Mouse (Mus musculus): ENCODE data around the gene Rnf113a2.

The Rnf113a2 gene

DNA sequence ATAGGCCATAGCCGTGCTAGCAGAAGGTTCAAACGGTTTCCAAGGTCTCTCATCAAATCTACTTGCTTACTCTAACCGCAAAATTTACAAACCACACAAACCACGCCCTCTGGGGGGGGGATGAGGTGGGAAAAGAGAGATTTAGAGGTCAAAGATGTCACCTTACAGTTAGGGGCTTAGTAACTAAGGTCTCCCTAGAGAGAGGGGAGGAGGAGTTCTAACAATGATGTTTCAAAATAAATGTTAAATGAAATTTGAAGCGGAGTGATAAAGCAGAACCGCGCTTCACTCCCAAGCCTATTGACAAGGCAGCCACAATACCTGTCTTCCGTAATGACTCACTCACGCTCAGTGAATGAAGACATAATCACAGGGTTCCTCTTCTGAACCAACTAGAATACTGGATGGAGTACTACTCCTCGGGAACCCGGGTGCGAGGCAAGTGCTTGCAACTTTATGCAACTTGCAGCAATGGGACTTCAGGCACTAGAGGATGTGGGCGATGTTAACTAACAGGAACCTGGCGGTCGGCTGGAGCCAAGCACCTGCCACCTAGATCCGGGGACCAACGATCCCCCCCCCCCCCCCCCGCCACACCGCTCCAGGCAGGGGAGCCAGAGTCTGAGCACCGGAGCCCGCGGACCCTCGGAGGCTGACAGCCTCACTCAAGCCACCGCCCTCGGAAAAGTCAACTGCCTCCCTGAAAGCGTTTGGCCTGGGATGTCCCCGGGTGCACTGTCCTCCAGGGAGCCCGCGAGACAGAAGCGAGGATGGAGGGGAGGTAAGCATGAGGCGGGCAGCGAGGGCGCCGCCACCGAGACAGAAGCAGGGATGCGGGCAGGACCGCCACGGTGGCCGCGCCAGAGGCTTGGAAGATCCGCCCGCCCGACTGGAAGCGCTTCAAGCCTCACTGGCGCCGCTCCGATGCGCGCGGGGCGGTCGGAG is 8.8 kb upstream of the Rnf113a2 start:
- DNase-seq (ENCODE audit: low read depth, low spot score), result no peak

DNA sequence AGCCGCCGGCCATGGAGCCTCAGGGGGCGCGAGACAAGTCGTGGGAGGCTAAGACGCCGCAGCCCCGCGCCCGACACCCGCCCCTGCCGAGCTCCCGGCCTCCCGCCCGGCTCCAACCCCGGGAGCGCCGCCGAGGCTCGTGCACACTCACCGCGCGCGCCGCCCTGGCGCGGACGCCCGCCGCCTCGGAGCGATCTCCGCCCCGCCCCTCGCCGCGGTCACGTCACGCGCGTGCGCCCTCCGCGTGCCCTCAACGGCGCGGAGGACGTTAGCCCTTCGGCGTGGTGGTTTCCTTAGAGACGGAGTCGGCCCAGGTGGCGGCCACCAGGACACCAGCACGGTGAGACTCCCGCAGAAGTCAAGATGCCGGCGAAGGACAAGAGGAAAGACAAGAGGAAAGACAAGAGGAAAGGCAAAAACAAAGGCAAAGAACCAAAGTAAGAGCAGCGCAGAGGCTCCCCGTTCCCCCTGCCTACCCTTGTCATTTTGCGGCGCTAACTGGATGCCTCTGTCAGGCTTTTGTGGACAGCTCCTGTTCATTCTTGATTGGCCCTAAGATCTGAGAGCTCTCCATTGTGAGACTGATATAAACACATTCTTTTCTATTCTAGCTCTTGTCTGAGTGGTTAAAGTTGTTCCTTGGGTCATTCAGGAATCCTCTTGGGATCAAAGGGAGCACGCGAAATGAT is 8.0 kb upstream of the Rnf113a2 start, which contains the start of the genes Entpd5 and Bbof1:
Gene Entpd5, minus strand, starts transcription at position 211 of the 689 bp plus-strand sequence.
Gene Bbof1, plus strand, starts transcription at position 253 of the 689 bp plus-strand sequence.
- peak; percentile 68 for DNase-seq (ENCODE audit: low read depth, low spot score)

DNA sequence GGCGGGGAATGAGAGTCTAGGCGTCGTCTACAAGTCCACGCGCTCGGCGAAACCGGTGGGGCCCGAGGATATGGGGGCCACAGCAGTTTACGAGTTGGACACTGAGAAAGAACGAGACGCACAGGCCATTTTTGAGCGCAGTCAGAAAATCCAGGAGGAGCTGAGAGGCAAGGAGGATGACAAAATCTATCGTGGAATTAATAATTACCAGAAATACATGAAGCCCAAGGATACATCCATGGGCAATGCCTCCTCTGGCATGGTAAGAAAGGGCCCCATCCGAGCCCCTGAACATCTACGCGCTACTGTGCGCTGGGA is 568 bp downstream of the Rnf113a2 start:
- no peak for DNase-seq (ENCODE audit: low read depth, low spot score)

DNA sequence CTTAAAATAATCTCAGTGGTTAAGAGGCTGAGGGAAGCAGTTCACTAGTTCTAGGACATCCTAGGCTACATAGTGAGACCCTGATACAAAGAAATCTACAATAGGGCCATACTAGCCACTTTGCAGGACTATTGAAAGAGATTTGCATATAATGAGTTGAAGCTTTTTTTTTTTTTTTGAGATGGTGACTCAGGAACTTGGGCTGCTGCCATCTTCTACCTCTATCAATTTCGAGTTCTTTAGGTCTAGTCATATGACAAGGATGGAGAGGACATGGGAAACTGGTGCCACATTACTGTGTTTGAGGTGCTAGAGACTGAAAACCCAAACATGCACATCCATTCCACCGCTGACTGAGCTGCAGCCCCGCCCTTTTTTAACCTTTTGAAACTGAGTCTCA is 7.0 kb downstream of the Rnf113a2 start:
- DNase-seq (ENCODE audit: low read depth, low spot score), result no peak

GRCm38 (mm10) chr12:84429825-84430224 is 12.8 kb downstream of the Rnf113a2 start:
- DNase-seq (ENCODE audit: low read depth, low spot score), result no peak

- no peak for DNase-seq (ENCODE audit: low read depth, low spot score)
These were observed 21.7 kb downstream of the Rnf113a2 start for GRCm38 (mm10) chr12:84438697-84439096.

- no peak for DNase-seq (ENCODE audit: low read depth, low spot score)
These were observed 25.5 kb downstream of the Rnf113a2 start for GRCm38 (mm10) chr12:84442526-84442925.

GRCm38 (mm10) chr12:84447386-84447785 is 30.4 kb downstream of the Rnf113a2 start:
- no peak for DNase-seq (ENCODE audit: low read depth, low spot score)

DNA sequence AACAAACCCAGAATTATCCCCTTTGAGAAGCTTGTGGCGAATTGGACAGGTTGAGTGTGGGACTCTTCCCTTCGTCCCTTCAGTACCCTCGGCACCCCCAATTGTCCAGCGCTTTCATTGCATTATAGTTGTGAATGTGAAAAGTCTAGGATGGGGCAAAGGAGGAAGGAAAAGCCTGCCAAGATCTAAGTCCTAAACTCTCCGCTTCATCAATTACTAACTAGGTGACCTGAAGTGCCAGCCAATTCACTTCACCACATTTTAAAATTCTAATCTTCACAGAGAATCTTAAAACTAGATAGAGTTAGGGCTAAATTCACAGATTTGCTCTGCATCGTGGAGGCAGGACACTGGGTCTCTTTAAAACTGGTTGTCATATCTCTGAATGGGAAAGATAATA is 31.2 kb downstream of the Rnf113a2 start:
- no peak for DNase-seq (ENCODE audit: low read depth, low spot score)

GRCm38 (mm10) chr12:84449887-84450286 is 32.9 kb downstream of the Rnf113a2 start:
- no peak for DNase-seq (ENCODE audit: low read depth, low spot score)

DNA sequence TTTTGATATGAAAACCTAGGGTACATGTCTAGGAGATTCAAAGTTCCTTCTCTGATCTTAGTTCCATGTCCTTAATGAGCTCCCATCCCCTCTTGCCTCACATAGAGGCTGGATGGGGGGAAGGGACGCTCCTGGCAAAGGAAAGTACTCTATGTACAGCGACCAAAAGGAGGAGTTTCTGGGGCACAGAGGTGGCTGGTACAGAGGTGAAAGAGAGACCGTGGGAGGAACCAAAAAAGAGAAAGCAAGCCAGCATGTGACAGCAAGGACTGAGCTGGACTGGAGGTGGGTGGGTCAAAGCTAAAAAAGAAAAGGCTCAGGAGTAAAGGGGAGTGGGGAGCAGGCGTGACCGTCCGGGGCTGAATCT is 33.3 kb downstream of the Rnf113a2 start:
- DNase-seq (ENCODE audit: low read depth, low spot score), result peak; percentile 49

DNA sequence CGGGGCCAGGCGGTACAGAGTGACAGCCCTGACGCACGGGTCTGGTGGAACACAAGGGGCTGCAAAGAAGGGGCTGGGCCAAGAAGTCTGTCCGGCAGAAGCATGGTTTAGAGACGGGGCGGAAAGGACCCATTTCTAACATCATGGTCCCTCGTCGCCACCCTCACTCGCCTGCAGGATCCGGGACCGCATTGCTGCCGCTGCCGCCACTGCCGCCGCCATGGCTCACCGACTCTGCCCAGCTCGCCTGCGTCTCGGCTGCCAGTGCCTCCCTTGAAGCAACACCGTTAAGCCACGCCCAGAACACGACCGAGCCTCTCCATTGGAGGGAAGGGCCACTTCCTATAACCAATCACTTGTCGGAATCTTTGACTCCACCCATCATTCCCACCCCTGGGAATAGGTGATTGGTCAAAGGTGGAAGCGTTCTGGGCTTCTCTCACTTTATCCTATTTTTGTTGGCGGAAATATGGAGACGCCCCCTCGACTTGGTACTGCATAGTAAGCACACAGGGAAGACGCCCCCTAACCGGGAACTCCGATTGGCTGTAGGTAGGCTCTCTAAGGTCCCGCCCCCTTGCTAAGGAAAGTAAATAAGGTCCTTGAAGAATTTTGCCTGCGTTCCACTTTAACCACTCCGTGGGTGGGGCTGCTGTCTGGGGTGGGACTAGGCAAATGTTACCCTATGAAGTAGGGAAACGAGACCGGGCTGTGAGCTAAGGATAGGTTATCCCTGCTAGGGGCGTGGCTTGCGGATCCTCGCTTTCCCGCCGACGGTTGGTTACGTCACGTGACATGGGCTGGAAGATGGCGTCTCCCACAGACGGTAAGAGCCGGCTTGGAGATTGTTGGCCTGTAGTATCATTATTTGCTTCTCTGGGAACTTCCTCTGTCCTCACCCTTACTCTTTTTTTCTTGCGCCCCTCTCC is 34.0 kb downstream of the Rnf113a2 start, which contains the start of the genes Aldh6a1 and Lin52:
Gene Aldh6a1, minus strand, starts transcription at position 287 of the 929 bp plus-strand sequence.
Gene Lin52, plus strand, starts transcription at position 705 of the 929 bp plus-strand sequence.
- peak; percentile 100 for DNase-seq (ENCODE audit: low read depth, low spot score)

DNA sequence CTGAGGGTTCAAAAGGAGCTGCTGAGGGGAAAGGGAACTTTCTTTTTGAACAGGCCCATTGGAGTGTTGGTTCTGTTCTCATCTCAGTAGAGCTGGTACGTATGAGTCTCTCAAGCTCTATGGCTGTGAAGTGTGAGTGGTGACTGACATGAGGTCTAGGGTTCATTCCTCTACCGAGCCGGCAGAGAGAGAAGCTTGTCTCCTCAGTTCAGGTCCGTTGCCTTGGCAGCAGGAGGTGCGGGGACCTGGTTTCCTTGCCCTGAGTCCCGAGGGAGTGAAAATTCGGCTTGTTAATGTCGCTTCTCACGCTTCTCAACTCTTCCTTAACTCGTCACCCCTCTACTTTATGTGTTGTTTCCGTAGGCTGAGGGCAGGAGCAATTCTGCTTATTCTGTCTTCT is 34.8 kb downstream of the Rnf113a2 start:
- peak; percentile 9 for DNase-seq (ENCODE audit: low read depth, low spot score)

DNA sequence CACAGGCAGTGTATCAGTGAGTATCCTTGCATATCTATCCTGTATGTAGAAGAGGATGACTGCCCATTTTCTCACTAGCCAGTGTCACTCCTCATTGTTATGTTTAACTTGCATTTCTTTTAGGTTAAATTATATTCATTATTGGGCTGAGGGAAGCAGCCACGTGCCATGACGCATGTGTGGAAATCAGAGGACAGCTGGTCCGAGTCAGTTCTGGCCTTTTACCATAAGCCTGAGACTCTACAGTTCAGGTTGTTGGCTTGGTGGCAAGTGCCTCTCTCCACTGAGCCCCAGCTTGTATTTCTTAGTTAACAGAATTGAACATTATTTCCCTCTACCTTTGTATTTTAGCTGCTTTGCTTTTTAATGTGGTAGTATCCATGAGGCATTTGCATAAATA is 39.9 kb downstream of the Rnf113a2 start:
- no peak for DNase-seq (ENCODE audit: low read depth, low spot score)

GRCm38 (mm10) chr12:84459845-84460244 is 42.8 kb downstream of the Rnf113a2 start:
- DNase-seq (ENCODE audit: low read depth, low spot score), result no peak

- no peak for DNase-seq (ENCODE audit: low read depth, low spot score)
These were observed 44.4 kb downstream of the Rnf113a2 start for GRCm38 (mm10) chr12:84461416-84461815.

- no peak for DNase-seq (ENCODE audit: low read depth, low spot score)
These were observed 45.9 kb downstream of the Rnf113a2 start for GRCm38 (mm10) chr12:84462856-84463255.
